Mouse (Mus musculus): ENCODE measurements around the gene Hsf2bp. TPM values are rescaled to one million over a fixed set of nuclear protein-coding genes. Genes with fewer than 3 reads are reported as not detected.

The Hsf2bp gene
- polyA plus RNA-seq, 1 experiment from 2014 or later: 0.26 TPM

- no peaks in the 10 kb centered on the region for H3K36me3 ChIP-seq
These were observed 132.1 kb downstream of the Hsf2bp start for GRCm38 (mm10) chr17:31904036-31904435.

GRCm38 (mm10) chr17:31902630-31903198, 133.4 kb downstream of the Hsf2bp start:
- Histone ChIP-seq H3K9ac (no peak overlapping the region), H3K4me3 (no peak overlapping the region), H3K4me1 (replicated peaks) (peaks cover 23% of the 10 kb centered on the region), H3K36me3 (no peaks in the 10 kb centered on the region), H3K4me2 (no peak overlapping the region), H3K9me3 (replicated peaks) (no peaks in the 10 kb centered on the region), H3K27ac (no peak overlapping the region), H3K27me3 (no peaks in the 10 kb centered on the region)
- WGBS: 89% methylated on average over 3 of the region's 3 CpGs
- ATAC-seq (replicated peaks; ENCODE audit: insufficient number of reproducible peaks, insufficient read depth, low FRiP score, low read depth): no peak

More at GRCm38 (mm10) chr17:31904036-31904435, 132.1 kb downstream of the Hsf2bp start:
- no peak overlapping the region for H3K4me2 ChIP-seq
- WGBS: 85% methylated on average over 7 of the region's 7 CpGs
- H3K4me3 ChIP-seq: no peak overlapping the region
- H3K27me3 ChIP-seq: no peaks in the 10 kb centered on the region
- no peak overlapping the region for H3K27ac ChIP-seq
- H3K4me1 ChIP-seq (replicated peaks): peaks cover 23% of the 10 kb centered on the region
- no peaks in the 10 kb centered on the region for H3K9me3 ChIP-seq (replicated peaks)
- no peak overlapping the region for H3K9ac ChIP-seq
- ATAC-seq (replicated peaks; ENCODE audit: insufficient number of reproducible peaks, insufficient read depth, low FRiP score, low read depth): no peak

- peak; percentile 62 for ATAC-seq (replicated peaks; ENCODE audit: insufficient number of reproducible peaks, insufficient read depth, low FRiP score, low read depth)
- peaks cover 31% of the 10 kb centered on the region for H3K4me1 ChIP-seq (replicated peaks)
- H3K36me3 ChIP-seq: no peaks in the 10 kb centered on the region
- no peak overlapping the region for H3K4me3 ChIP-seq
- H3K27me3 ChIP-seq: no peaks in the 10 kb centered on the region
- H3K9ac ChIP-seq: no peak overlapping the region
- peak overlapping the region; percentile 63 for H3K27ac ChIP-seq
- 21% methylated on average over 11 of the region's 11 CpGs for WGBS
- no peaks in the 10 kb centered on the region for H3K9me3 ChIP-seq (replicated peaks)
- peak overlapping the region; percentile 27; the same call in 1 of the 2 replicates for H3K4me2 ChIP-seq
These were observed 134.5 kb downstream of the Hsf2bp start for GRCm38 (mm10) chr17:31901461-31902204.

GRCm38 (mm10) chr17:31898941-31899340, 137.2 kb downstream of the Hsf2bp start:
- no peak overlapping the region for H3K27ac ChIP-seq

GRCm38 (mm10) chr17:31897186-31897793, 138.9 kb downstream of the Hsf2bp start:
- Histone ChIP-seq H3K4me2 (no peak overlapping the region), H3K4me3 (no peak overlapping the region), H3K27me3 (no peaks in the 10 kb centered on the region), H3K9me3 (replicated peaks) (no peaks in the 10 kb centered on the region), H3K27ac (peak overlapping the region; percentile 24; the same call in 1 of the 2 replicates), H3K9ac (no peak overlapping the region), H3K4me1 (replicated peaks) (peaks cover 38% of the 10 kb centered on the region), H3K36me3 (no peaks in the 10 kb centered on the region)
- ATAC-seq (replicated peaks; ENCODE audit: insufficient number of reproducible peaks, insufficient read depth, low FRiP score, low read depth): no peak
- WGBS: 79% methylated on average over 4 of the region's 4 CpGs

More at GRCm38 (mm10) chr17:31898941-31899340, 137.2 kb downstream of the Hsf2bp start:
- Histone ChIP-seq H3K4me3 (no peak overlapping the region), H3K9ac (no peak overlapping the region), H3K4me1 (replicated peaks) (peaks cover 26% of the 10 kb centered on the region), H3K9me3 (replicated peaks) (no peaks in the 10 kb centered on the region), H3K4me2 (no peak overlapping the region), H3K27me3 (no peaks in the 10 kb centered on the region), H3K36me3 (no peaks in the 10 kb centered on the region)
- WGBS: 52% methylated on average over 5 of the region's 5 CpGs
- no peak for ATAC-seq (replicated peaks; ENCODE audit: insufficient number of reproducible peaks, insufficient read depth, low FRiP score, low read depth)

GRCm38 (mm10) chr17:31896751-31897150, 139.4 kb downstream of the Hsf2bp start:
- no peaks in the 10 kb centered on the region for H3K9me3 ChIP-seq (replicated peaks)
- no peaks in the 10 kb centered on the region for H3K36me3 ChIP-seq
- H3K27me3 ChIP-seq: no peaks in the 10 kb centered on the region
- WGBS: 39% methylated on average over 3 of the region's 3 CpGs
- H3K4me3 ChIP-seq: no peak overlapping the region
- no peak for ATAC-seq (replicated peaks; ENCODE audit: insufficient number of reproducible peaks, insufficient read depth, low FRiP score, low read depth)
- peak overlapping the region; percentile 24; the same call in 1 of the 2 replicates for H3K27ac ChIP-seq
- no peak overlapping the region for H3K4me2 ChIP-seq
- H3K4me1 ChIP-seq (replicated peaks): peaks cover 36% of the 10 kb centered on the region
- H3K9ac ChIP-seq: no peak overlapping the region

GRCm38 (mm10) chr17:31896311-31896710, 139.8 kb downstream of the Hsf2bp start:
- no peak overlapping the region for H3K9ac ChIP-seq
- no peaks in the 10 kb centered on the region for H3K27me3 ChIP-seq
- no peaks in the 10 kb centered on the region for H3K9me3 ChIP-seq (replicated peaks)
- H3K4me2 ChIP-seq: no peak overlapping the region
- H3K27ac ChIP-seq: peak overlapping the region; percentile 24; the same call in 1 of the 2 replicates
- WGBS: 87% methylated on average over 7 of the region's 7 CpGs
- H3K4me3 ChIP-seq: no peak overlapping the region
- no peaks in the 10 kb centered on the region for H3K36me3 ChIP-seq
- ATAC-seq (replicated peaks; ENCODE audit: insufficient number of reproducible peaks, insufficient read depth, low FRiP score, low read depth): no peak
- peaks cover 36% of the 10 kb centered on the region for H3K4me1 ChIP-seq (replicated peaks)

Other genes starting within 250 kb of the Hsf2bp start
- gene Sik1, start 180.5 kb downstream of the Hsf2bp start, polyA plus RNA-seq (2015; fragmentation: Nextera tagmentation; extraction: Ambion mirVana): 16.4 and 22.5 TPM in 2 replicates
- 29.2 and 31.7 TPM in 2 replicates for gene Rrp1b, start 249 bp downstream of the Hsf2bp start, polyA plus RNA-seq (2015; fragmentation: Nextera tagmentation; extraction: Ambion mirVana)
- 6.4 and 13.0 TPM in 2 replicates for gene Notch3, start 130.5 kb upstream of the Hsf2bp start, polyA plus RNA-seq (2015; fragmentation: Nextera tagmentation; extraction: Ambion mirVana)
- 0.30 and 0.34 TPM in 2 replicates for gene Ephx3, start 153.2 kb upstream of the Hsf2bp start, polyA plus RNA-seq (2015; fragmentation: Nextera tagmentation; extraction: Ambion mirVana)
- gene Brd4, start 248.4 kb upstream of the Hsf2bp start, polyA plus RNA-seq (2015; fragmentation: Nextera tagmentation; extraction: Ambion mirVana): 48.8 and 66.7 TPM in 2 replicates

Measured in heart, embryonic 15.5 days (tissue).